Mouse (Mus musculus): Measurements from ENCODE around the gene Gm2237. TPM values are rescaled to one million over a fixed set of nuclear protein-coding genes. Genes with fewer than 3 reads are reported as not detected.

Gm2237 gene
- 0.42 to 1.5 TPM (median 1.3 TPM) in 4 replicates for total RNA-seq (2023; ENCODE audit: inconsistent age)

DNA sequence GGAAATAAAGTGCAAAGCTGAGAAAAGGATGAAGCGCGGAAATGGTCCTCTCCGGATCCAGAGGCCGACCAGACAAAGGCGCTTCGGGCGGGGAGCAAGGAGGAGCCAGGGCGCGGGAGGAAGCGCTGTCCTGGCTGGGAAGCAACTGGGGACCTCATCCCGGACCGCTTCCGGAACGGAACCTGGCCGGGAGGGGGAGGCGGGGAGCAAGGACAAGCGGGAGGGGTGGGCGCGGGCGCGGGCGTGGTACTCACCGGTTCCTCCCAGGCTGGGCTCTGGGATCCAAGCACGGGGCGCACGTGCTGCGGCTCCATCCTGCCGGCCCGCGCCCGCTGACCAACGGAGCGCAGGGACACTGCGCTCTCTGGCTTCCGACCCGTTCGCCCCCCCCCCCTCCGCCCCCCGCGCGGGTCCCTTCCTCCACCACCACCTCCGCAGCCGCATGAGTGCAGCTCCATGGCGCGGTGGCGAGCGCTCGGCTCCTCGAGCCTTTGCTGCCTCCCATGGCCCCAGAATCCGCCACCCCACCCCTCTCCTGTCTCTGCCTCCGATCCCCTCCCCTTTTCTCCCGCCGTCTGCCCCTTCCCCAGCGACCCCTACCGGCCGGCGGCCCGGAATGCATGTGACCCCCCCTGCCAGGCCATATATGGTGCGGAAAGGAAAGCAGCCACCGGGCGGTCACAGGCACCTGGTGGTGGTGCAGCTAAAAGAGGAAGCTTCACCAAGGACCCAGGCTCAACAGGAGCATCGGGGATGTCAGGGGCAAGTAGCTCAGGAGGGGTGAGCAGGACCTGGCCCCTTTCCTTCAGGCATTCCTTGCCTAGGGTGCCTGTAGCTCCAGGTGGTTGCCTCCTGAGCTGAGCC lies at the start of gene Gm2237:
Gene Gm2237 (minus strand): TSS at position 332 of the 864 bp plus-strand sequence.

DNA sequence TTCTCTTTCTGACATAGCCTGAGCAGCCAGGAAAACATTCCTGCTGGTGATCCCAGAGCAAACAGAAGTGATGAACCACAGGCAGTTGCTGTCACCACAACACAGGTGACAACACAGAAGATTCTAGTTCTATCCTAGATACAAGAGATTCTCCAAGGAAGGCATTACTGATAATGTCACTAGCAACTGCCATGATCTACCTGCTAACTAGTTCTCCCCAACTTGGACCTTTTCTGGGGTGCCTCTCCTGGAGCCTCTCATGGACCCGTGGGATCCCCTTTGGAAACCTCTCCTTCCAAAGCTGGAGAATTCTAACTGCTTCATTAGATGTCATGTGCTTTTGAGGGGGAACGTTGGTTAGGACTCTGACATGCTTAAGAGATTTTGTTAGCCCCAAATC lies 17.5 kb upstream of the Gm2237 start, which contains the start of gene Gm5458:
Gene Gm5458 (minus strand): TSS at position 101 of the 400 bp plus-strand sequence.

DNA sequence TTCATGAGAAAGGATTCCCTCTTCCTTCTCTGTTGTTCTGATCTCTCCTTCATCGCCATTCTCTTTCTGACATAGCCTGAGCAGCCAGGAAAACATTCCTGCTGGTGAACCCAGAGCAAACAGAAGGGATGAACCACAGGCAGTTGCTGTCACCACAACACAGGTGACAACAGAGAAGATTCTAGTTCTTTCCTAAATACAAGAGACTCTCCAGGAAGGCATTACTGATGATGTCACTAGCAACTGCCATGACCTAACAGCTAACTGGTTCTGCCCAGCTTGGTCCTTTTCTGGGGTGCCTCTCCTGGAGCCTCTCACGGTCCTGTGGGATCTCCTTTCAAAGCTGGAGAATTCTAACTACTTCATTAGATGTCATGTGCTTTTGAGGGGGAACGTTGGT lies 35.1 kb downstream of the Gm2237 start, which contains the start of gene Gm2244:
Gene Gm2244 (minus strand): TSS at position 101 of the 400 bp plus-strand sequence.

Other genes with a start within 250 kb of the Gm2237 start
- gene Gm21738, start 166.2 kb downstream of the Gm2237 start, total RNA-seq (2023; ENCODE audit: inconsistent age): 0.93 to 1.4 TPM in 2 of 4 replicates, not detected in the others
- not detected in 4 replicates for gene Gm2244, start 35.2 kb downstream of the Gm2237 start, total RNA-seq (2023; ENCODE audit: inconsistent age)
- gene Gm5458, start 17.4 kb upstream of the Gm2237 start, total RNA-seq (2023; ENCODE audit: inconsistent age): not detected in 4 replicates
- 0.26 to 1.3 TPM (median 0.44 TPM) in 4 replicates for gene Nid2, start 166.1 kb upstream of the Gm2237 start, total RNA-seq (2023; ENCODE audit: inconsistent age)
- 53.4 to 56.7 TPM (median 53.6 TPM) in 4 replicates for gene Rtraf, start 238.7 kb upstream of the Gm2237 start, total RNA-seq (2023; ENCODE audit: inconsistent age)

Measured in B cell, adult (primary cell).